Mouse (Mus musculus): ENCODE data around the gene Sod3. TPM values are rescaled to one million over a fixed set of nuclear protein-coding genes. Genes with fewer than 3 reads are reported as not detected.

The Sod3 gene
- 10 to 100 TPM; 10.6 to 16.8 (median 13.2) TPM for total RNA-seq (2022)

DNA sequence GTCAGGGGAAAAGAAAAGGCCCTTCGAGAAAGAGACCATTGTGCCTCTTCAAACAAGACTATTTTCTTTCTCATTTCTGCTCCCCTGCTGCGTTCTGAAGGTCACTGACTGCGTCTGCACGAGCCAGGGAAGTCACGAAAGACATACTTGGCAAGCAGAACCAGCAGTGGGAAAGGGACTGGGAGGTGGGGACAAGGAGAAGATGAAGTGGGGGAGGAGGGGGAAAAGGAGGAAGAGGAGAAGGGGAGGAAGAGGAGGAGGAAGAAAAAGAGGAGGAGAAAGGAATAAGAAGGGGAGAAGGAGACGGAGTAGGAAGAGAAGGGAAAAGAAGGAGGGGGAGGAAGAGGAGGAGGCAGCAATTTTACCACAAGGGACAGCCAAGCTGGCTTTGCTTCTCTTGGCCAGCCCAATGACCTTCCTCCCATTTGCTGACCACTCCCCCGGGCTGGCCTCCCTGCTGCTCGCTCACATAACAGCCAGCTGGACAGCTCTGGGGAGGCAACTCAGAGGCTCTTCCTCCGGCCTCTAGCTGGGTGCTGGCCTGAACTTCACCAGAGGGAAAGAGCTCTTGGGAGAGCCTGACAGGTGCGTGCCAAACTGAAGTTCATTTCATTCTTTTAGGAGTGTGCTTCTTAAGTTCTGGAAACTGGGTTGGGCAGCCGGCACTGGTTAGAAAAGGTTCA lies at the start of gene Sod3:
TSS of gene Sod3 (plus strand) at position 324 of the 683 bp plus-strand sequence.
- DNase-seq (ENCODE audit: low spot score), result peak; percentile 76

DNA sequence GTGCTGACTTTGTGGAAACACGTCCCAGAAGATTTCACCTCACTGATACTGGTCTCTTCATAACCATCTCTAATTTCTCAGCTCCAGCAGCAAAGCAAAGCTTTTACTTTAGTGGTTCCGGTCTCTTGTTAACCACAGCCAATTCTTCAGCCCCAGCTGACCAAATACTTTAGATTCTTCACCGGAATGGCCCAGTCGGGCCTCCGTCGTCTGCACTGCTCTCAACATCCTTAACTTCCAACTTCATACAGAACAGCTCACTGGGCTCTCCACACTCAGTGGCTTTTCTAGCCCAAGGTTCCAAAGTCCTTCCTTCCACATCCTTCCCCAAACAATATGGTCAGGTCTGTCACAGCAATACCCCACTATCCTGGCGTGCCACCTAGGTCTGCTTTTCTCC lies 46.7 kb upstream of the Sod3 start:
- no peak for DNase-seq (ENCODE audit: low spot score)

DNA sequence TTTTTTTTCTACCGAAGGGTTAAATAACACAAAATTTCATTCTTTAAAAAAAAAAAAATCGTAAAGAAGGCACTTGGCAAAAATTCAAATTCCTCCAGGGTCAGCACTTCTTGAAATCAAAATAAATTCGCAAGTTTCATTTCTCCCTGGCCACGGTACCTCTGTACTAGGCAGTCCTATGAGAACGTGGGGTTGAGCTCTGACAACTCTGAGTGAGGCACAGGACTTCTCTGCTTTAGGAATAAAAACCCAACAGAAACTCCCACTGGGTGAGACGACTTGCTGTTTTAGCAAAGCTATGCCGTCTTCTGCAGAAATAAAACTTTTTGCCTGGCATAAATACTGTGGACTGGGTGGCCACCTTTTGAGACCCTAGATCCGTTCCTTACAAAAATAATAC lies 44.1 kb upstream of the Sod3 start:
- no peak for DNase-seq (ENCODE audit: low spot score)

DNA sequence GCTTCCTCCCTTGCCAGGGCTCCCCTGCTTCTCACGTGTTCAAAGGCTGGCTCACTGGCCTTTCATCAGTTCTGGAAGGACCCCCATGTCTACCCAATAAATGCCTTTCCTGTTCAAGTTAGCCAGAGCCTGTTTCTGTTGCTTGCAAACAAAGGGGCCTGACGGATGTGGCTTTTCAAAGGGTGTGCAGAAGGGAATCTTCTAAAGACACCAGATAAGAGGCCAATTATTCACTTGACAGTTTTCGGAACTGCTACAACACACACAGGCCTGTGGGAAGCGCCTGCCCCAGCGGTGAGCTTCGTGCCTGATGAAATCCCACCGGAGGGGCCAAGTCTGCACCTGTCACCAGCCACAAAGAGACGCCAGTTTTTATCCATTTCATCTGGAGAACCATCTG lies 31.5 kb upstream of the Sod3 start:
- no peak for DNase-seq (ENCODE audit: low spot score)

DNA sequence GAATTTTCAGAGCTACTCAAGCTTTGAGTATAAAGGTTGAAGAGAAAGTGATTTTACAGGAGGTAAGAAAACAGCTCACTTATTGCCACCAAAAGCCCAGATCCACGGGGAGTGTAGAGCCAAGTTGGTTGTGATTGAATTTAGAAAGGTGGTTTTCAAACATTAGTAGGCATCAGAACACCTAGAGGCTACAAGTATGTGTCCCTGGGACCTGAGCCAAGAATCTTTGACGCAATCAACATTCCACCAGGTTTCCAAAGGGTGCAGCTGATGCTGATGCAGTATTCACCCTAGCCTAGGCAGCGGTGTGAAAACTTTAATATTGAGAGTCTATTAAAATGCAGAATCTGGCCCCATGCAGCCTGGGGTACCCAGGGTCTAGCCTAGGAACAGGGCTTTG lies 28.0 kb upstream of the Sod3 start:
- no peak for DNase-seq (ENCODE audit: low spot score)

DNA sequence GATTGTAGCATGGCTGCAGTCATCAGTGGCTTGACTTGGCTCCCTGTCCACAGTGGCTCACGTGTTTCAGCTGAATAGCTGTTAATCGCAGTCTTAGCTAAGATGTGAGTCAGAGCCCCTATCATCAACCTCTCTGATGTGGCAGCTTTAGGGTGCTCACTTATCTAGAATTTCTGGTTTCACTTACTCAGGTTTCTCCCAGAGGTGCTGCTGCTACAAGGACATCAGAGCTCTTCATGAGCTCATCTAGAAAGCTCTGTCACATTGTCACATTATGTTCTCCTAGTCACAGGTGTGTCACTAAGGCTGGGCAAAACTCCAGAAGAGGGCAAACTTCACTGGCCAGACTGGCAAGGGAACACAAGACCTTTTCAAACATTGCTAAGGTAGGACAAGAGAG lies 24.5 kb upstream of the Sod3 start:
- DNase-seq (ENCODE audit: low spot score), result no peak

DNA sequence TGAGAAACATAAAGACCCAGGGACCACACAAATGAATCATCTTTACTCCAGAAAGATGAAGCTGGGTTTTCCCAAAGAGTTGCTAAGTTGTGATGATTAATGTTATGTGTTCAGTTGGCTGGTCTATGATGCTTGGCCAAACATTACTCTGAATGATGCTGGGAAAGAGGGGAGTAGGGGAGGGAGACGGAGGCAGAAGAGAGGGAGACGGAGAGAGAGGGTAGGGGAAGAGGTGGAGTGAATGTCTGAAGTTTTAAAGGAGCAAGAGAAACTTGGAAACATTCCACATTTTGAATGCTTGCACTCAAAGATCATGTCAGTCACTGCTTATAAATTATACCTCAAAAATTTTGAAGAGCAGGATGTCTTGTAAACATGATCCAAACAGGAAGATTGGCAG lies 16.7 kb upstream of the Sod3 start:
- no peak for DNase-seq (ENCODE audit: low spot score)

DNA sequence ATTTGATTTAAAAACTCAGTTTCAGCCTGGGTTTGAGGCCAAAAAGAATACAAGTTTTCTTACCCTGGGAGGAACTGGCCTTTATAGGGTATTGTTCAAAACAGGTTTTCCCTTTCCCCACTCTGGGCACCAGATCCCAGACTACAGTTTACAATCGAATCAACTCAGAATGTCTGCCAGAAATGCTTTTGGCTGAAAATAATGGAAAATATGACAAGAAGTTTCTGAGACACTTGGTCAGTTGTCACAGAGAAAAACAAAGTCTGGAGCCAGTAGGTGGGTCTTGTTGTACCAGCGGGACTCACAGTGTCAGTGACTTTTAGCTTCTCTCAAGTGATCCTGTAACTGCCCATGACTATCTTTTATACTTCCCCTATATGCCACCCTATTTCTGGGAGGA lies 13.1 kb upstream of the Sod3 start:
- peak; percentile 79 for DNase-seq (ENCODE audit: low spot score)

DNA sequence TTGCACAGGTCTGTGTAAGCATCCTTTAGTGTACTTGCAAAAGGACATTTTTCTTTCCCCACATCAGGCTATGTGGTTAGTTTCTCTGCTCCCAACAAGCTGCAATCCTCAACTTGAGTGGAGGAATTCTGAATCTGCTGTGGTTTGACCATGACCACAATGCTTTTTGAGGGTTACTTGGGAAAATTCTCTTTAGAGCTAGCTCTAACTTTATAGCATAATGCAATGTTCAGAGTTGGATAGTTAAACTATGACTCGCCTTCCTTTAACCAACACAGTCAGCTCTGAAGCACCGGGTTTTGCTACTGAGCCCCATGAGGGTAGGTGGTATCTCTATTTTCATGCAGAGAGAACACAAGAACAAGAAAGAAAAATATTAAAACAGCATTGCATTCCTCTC lies 12.0 kb upstream of the Sod3 start:
- DNase-seq (ENCODE audit: low spot score), result no peak

DNA sequence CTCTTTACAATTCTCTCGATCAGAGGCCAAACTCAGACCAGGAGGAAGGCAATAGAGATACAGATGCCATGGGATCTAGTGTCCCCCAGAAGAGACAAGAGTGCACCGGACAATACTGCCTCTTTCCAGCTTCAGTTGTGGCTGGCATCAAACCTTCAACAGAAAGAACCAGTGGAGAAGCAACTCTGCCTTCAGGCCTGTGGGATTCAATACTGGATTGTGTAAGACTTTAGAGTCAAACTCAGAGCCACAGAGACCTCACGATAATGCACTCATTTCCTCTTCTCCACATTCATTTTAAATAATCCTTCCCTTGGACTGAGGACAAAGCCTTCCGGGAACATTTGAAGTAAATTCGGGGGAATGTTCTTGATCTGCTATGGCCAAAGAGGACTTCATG lies 10.9 kb upstream of the Sod3 start:
- DNase-seq (ENCODE audit: low spot score), result no peak

DNA sequence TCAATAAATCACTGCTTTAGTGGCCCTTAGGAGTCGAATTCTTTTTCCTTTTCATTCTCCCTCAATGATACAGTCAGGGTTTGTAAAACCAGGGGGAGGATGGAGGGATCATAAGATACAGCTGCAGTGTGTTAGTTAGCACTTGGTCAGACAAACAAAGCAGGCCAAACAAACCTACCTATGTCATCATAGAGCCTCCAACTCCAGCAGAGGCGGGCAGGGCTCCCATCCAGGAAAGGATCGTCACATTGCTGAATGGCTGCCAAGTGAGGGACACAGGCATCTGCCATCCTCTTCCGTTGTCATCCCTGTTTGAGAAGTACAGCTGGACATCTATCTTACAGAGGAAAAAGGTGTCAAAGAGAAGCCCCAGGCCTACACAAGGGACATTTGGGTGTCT lies 9.2 kb upstream of the Sod3 start:
- no peak for DNase-seq (ENCODE audit: low spot score)

DNA sequence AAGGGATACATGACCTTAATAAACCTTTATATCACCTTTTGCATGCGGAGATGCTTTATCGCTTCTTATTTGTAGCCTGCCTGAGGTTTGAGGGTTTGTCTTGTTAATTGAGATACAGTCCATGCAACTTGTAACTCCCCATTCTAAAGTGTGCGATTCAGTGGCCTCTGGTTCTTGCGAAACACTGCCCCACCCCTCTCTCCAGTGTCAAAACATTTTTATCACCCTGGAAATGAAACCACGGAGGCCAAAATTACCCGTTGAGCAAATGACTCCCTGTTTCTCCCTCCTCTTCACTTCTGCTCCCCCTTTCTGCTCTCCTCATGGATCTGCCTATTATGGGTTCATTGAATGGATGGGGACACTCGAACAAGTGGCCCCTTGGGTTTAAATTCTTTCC lies 8.0 kb upstream of the Sod3 start:
- DNase-seq (ENCODE audit: low spot score), result peak; percentile 36

DNA sequence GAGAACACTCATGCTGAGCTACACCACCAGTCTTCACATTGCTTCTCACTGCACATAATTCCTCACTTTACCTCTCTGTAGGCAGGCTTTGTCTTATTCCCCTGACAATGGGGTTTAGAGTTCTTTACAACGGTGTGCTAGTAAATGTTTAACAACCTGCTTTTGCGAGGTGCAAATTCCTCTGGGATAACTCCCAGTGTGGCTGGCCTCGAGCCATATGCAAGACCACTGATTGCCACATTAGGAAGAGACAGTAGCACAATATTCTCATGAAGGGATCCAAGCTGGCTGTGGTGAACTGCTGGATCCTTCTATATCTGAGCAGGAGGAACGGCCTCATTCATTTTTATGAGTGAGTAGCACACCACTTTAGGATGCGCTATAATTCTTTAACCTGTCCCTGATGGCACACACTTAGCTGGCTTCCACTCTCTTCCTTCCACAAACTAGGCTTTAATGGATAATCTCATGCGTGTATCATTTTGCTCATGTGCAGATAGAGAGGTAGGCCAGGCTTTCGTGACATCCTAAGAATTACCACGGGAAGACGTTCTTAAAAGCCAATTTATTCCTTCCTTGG lies 6.3 kb upstream of the Sod3 start:
- no peak for DNase-seq (ENCODE audit: low spot score)

DNA sequence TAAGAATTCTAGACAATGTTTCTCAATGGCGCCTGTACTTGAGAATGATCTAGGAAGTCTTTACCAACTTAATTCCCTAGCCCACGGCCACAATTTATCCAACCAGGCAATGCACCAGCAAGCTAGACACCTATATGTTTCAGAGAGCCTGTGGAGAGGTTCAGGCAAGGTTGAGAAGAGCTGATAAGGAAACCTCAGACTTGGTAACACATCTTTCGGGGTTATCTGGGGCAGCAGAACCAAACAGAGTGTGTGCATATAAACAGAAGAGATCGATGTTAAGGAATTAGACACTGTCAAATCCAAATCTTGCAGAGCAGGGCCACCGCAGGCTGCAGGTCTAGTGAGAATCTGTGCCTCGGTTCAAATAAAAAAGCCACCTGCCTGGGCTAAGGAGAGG lies 5.5 kb upstream of the Sod3 start:
- DNase-seq (ENCODE audit: low spot score), result no peak

DNA sequence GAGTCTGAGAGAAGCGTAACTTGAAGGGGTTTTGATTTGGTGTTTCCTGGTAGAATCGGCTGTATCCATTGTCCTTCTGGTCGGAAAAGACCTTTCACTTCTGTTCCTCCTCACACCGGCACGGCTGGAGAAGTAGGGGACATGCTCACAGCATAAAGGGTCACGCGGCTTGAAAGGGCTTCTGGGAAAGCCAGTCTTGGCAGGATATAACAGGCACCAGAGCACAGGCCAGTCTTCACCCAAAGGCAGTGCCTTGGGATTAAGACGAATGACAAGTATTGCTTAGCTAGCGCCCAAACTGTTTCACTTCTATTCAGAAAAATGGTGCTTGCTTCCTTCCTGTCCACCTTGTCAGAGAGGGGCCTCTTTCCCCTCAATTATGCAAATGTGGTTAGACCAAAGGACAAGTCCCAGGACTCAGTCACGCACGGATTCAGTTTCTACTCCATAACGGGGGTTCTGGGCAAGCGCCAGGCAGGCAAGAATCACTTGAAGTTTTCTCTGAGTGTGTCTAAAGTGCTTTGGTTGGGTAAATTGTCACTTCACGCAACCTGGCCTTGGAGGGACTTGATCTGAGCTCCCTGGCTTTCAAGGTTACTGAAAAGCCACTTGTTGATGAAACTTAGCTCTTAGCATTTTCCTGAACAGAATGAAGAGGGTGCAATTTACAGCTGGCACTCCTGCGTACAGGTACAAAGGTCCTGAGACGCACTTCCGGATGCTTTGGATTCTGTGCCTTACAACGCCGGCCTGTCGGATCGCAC lies 3.1 kb upstream of the Sod3 start:
- DNase-seq (ENCODE audit: low spot score), result no peak

DNA sequence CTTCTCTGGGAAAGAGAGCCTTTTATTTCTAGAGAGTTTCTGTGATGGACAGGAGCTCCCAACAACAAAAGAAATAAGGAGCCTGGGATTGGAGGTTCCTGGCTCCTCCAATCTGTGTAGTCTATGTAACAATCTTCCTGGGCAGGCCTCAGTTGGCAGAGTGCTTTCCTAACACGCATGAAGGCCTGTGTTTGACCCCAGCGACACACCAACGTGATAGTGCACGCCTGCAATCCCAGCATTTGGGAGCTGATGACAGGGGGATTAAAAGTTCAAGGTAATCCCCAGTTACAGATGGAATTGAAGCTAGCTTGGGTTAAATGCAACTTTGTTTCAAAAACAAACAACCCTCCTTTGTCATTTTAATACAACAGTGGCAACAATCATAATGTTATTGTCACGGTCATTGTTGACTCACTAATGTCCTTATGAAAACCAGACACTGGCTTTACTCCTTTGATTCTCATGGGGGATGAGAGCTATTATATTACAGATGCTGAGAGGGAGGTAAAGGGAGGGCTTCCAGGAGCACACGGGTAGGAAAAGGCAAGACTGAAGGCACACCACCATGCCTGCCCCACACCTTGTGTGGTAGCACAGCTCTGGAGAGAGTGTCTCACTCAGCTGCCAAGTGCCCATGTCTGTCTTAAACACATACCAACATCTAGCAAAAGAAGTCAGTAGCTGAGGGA lies 669 bp upstream of the Sod3 start:
- no peak for DNase-seq (ENCODE audit: low spot score)

DNA sequence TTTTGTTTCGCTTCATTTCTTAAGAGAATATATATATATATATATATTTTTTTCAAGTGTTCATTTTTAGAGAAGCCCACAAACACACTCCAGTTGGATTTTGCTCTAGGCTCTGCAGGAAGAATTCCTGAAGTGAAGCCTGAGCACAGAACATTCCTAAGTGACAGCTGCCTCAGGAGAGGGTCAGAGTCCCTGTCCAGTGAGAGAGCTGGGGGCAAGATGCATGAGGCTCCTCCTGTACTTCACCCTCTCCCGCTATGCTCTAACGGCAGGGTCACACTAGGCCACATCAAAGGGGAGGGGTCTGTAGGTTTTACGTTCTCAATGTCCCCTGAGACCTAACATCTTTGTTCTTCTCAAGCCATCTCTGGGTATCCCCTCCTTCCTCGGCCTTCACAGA lies 930 bp downstream of the Sod3 start:
- no peak for DNase-seq (ENCODE audit: low spot score)

DNA sequence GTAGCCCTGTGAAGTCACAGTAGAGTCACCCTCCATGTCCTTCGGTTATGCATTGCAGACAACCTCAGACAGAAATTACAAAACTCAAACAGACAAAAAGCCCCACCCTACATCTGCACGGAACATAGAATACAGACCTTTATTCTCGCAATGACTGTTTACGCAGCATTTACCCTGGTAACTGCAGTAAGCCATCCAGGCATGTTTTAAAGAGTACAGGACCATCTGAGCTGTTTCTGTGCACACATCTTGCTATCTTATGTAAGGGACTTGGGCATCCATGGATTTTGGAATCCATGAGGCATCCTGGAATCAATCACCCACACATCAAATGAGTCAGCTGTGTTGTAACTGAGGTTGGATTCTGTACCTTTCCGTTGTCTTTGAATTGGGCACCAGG lies 2.3 kb downstream of the Sod3 start:
- no peak for DNase-seq (ENCODE audit: low spot score)

DNA sequence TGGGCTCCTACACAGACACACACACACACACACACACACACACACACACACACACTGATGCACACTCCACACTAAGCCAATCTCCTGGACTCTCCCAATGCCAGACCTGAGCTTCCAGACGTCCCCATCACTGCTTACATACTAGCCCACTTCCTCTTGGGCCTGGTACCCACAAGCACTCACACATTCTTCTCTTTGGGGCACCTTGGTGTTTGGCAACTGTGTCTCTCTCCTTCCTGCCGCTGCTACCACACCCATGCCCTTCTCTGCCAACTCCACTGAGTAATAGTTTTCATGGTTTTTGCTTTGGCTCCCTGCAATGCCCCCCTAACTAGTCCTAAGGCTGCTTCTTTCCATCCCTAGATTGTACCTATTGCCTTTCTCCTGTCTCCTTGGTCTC lies 3.1 kb downstream of the Sod3 start:
- no peak for DNase-seq (ENCODE audit: low spot score)

DNA sequence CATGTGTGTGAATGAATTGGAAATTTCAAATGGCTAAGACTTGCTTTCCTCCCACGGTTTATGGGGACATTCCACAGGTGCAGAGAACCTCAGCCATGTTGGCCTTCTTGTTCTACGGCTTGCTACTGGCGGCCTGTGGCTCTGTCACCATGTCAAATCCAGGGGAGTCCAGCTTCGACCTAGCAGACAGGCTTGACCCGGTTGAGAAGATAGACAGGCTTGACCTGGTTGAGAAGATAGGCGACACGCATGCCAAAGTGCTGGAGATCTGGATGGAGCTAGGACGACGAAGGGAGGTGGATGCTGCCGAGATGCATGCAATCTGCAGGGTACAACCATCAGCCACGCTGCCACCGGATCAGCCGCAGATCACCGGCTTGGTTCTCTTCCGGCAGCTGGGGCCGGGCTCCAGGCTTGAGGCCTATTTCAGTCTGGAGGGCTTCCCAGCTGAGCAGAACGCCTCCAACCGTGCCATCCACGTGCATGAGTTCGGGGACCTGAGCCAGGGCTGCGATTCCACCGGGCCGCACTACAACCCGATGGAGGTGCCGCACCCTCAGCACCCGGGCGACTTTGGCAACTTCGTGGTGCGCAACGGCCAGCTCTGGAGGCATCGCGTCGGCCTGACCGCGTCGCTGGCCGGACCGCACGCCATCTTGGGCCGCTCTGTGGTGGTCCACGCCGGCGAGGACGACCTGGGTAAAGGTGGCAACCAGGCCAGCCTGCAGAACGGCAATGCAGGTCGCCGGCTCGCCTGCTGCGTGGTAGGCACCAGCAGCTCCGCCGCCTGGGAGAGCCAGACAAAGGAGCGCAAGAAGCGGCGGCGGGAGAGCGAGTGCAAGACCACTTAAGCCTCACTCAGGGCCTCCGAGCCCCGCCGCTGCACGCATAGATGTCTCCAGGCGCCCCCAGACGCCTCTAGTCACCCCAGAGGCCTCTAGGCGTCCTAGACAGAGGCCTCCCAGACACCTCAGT lies 4.6 kb downstream of the Sod3 start:
- no peak for DNase-seq (ENCODE audit: low spot score)

DNA sequence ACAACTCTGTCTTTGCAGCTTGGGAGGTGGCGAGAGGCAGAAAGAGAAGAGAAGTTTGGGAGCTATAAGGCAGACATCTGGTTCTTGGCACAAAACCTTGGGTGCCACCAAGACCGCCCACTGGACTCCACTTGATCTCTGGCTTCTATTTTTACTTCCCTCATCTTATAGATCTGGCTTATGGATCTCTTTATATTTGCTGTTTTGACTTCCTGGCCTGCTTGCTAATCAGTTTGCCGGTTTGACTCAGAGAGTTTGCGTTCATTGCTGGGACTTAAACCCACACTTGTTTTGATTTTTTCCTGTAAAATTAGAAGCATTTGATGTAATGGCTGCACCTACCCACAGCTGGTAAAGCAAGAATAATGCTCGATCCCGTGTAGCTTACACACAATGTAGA lies 7.3 kb downstream of the Sod3 start:
- no peak for DNase-seq (ENCODE audit: low spot score)

Data from heart, adult 8-10 months (tissue).